Mouse (Mus musculus) ES-Bruce4 (cell line): ENCODE data around the gene Disc1. TPM values are rescaled to one million over a fixed set of nuclear protein-coding genes. Genes with fewer than 3 reads are reported as not detected.

Experiments used
- H3K27ac ChIP-seq: 2 replicates; pipeline ENCODE4 v1.5.1; 2012; ENCODE audit warnings: low read length, inconsistent platforms; ENCODE audit not compliant: insufficient read depth
- H3K27me3 ChIP-seq: 2 replicates; pipeline ENCODE4 v1.6.1; 2012; ENCODE audit warnings: mild to moderate bottlenecking, low read length, inconsistent platforms; ENCODE audit not compliant: control insufficient read depth, poor library complexity, insufficient read depth, severe bottlenecking
- H3K36me3 ChIP-seq: 2 replicates; pipeline ENCODE4 v1.6.1; 2012; ENCODE audit warnings: inconsistent platforms, mild to moderate bottlenecking, low read length, moderate library complexity; ENCODE audit not compliant: control insufficient read depth, poor library complexity, insufficient read depth, severe bottlenecking
- H3K4me1 ChIP-seq: one replicate; pipeline ENCODE4 v1.8.1; 2011; ENCODE audit warnings: low read length; ENCODE audit not compliant: control insufficient read depth, insufficient read depth
- H3K4me3 ChIP-seq: 2 replicates; pipeline ENCODE4 v1.5.1; 2011; ENCODE audit warnings: low read depth, mild to moderate bottlenecking, low read length
- H3K9ac ChIP-seq: 2 replicates; pipeline ENCODE4 v1.6.1; 2012; ENCODE audit warnings: low read depth, mild to moderate bottlenecking, inconsistent platforms; ENCODE audit not compliant: poor library complexity, severe bottlenecking
- H3K9me3 ChIP-seq: replicated peaks from 2 replicates; pipeline ENCODE4 v1.6.1; 2012; ENCODE audit warnings: mild to moderate bottlenecking, low read length, inconsistent platforms; ENCODE audit not compliant: control insufficient read depth, poor library complexity, insufficient read depth, severe bottlenecking
- CTCF ChIP-seq: IDR thresholded peaks from one replicate; pipeline ENCODE4 v1.8.1; 2011; ENCODE audit warnings: low read depth, low read length
- EP300 ChIP-seq: IDR thresholded peaks from 2 replicates; pipeline ENCODE4 v1.6.1; 2011; ENCODE audit warnings: low read depth, low read length; ENCODE audit not compliant: insufficient read depth
- POLR2A ChIP-seq: IDR thresholded peaks from one replicate; pipeline ENCODE4 v1.8.1; 2011; ENCODE audit warnings: low read length; ENCODE audit not compliant: insufficient read depth
- polyA plus RNA-seq: library from polyadenylated mRNA; stranded (reverse); fragments of >200 nt; gene quantifications from 2 replicates; pipeline ENCODE4 v1.2.4, GENCODE M21; 2011; ENCODE audit warnings: low read depth; ENCODE audit not compliant: missing spikeins, insufficient read depth, insufficient read length

The Disc1 gene
- polyA plus RNA-seq, 1 experiment: not detected

DNA sequence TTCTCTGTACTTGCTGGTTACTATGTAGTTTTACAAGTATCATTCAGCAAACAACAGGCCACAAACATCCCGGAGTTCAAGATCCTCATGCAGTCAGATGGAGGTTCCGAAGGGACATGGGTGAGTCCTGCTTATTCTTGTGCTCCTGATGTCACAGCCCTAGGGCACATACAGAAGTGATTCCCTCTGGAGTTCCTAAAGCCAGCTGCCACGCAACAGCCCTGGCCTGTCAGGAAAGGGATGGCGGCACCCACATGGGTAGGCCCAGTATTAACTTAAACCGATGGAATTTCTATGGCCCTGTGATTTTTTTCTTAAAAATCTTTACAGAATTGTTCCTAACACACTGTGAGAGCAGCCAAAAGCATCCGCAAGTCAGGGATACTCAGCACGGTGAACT is 10.6 kb upstream of the Disc1 start:
- Histone ChIP-seq H3K27me3 (no peaks in the 10 kb centered on the region), H3K9me3 (no peaks in the 10 kb centered on the region), H3K4me3 (no peak overlapping the region), H3K9ac (no peak overlapping the region), H3K36me3 (no peaks in the 10 kb centered on the region), H3K27ac (no peak overlapping the region), H3K4me1 (no peaks in the 10 kb centered on the region)
- no peak for TF ChIP-seq EP300
- TF ChIP-seq POLR2A: no peak
- TF ChIP-seq CTCF: no peak

DNA sequence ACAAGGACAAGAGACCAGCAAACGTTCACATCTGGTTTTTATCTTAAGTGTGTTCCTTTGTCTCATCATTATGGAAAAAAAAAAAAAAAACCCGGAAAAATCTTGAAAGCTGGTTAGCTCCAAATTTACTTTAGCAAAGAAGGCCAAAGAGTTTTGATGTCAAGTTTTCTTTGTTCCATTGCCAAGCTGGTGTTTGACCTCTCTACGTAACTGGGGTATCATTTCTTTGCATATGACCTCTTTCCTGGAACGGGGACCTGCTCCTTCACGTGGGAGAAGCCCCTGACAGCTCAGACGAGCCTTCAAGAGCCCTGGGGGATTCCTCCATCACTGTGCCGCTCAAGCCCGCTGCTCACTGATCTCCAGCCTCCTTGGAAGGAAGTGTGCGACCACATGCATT is 10.1 kb upstream of the Disc1 start:
- Histone ChIP-seq H3K9ac (no peak overlapping the region), H3K4me1 (no peaks in the 10 kb centered on the region), H3K4me3 (no peak overlapping the region), H3K27me3 (no peaks in the 10 kb centered on the region), H3K36me3 (no peaks in the 10 kb centered on the region), H3K9me3 (no peaks in the 10 kb centered on the region), H3K27ac (no peak overlapping the region)
- TF ChIP-seq EP300 (no peak), CTCF (no peak), POLR2A (no peak)

GRCm38 (mm10) chr8:125045760-125046159 is 8.2 kb upstream of the Disc1 start:
- TF ChIP-seq EP300 (no peak), CTCF (no peak), POLR2A (no peak)

DNA sequence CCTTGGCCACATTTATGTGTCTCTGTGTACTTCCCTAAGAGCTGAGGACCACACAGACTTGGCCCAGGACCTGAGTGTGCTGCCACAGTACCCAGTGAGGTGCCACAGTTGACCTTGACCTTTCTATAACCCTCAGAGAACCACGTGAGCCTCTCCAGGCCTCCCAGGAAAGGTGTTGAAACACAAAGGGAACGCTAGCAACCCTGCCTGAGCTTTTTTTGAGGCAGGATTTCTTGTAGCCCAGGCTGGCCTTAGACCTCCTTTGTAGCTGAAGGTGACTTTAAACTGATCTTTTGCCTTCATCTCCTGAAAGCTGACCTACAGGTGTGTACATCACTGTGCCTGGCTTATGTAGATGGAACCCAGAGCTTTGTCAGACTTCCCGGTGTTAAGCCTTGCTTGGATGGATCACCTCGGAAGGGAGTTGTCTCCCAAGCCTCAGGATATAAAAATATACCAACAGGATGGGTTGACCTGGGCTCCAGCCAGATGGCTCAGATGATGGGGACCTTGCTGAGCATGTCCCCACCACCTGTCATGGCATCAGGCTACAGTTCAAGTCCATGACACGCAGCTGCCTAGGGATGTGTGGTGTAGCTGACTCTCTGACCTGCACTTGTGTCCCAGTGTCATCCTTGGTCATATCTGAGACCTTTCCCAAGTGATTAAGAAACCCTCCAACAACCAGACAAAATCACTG is 4.8 kb upstream of the Disc1 start:
- Histone ChIP-seq H3K9me3 (no peaks in the 10 kb centered on the region), H3K4me3 (no peak overlapping the region), H3K4me1 (no peaks in the 10 kb centered on the region), H3K9ac (no peak overlapping the region), H3K27me3 (peaks cover 7% of the 10 kb centered on the region), H3K36me3 (no peaks in the 10 kb centered on the region), H3K27ac (no peak overlapping the region)
- TF ChIP-seq EP300: no peak
- TF ChIP-seq POLR2A: no peak
- no peak for TF ChIP-seq CTCF

More at GRCm38 (mm10) chr8:125045760-125046159, 8.2 kb upstream of the Disc1 start:
- Histone ChIP-seq H3K4me3 (no peak overlapping the region), H3K9me3 (no peaks in the 10 kb centered on the region), H3K27ac (no peak overlapping the region), H3K27me3 (no peaks in the 10 kb centered on the region), H3K36me3 (no peaks in the 10 kb centered on the region), H3K4me1 (no peaks in the 10 kb centered on the region), H3K9ac (no peak overlapping the region)

DNA sequence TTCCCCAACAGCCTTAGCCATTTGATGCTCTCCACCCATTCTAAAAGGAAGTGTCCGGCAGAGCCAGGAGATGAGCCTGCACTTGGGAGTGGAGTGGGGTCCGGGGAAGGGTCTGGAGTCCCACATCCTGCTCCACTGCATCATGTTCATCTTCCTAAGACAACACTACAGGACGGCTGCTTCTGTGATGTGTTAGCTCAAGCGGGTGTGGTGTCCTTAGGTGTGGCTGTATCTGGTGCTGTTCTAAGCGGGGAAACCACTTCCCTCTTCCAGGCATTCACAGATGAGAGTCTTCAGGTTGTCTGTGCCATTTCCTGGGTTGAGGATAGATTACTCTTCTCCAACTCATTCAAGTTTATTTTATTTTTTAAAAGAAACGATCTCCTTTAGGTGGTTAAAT is 4.2 kb upstream of the Disc1 start:
- H3K27me3 ChIP-seq: peaks cover 13% of the 10 kb centered on the region
- H3K4me3 ChIP-seq: no peak overlapping the region
- H3K9ac ChIP-seq: no peak overlapping the region
- TF ChIP-seq CTCF (no peak), EP300 (no peak), POLR2A (no peak)
- no peak overlapping the region for H3K27ac ChIP-seq
- H3K36me3 ChIP-seq: no peaks in the 10 kb centered on the region
- no peaks in the 10 kb centered on the region for H3K9me3 ChIP-seq
- H3K4me1 ChIP-seq: no peaks in the 10 kb centered on the region

GRCm38 (mm10) chr8:125052026-125052425 is 2.0 kb upstream of the Disc1 start:
- Histone ChIP-seq H3K27ac (no peak overlapping the region), H3K36me3 (no peaks in the 10 kb centered on the region), H3K27me3 (peaks cover 16% of the 10 kb centered on the region), H3K4me3 (no peak overlapping the region), H3K9me3 (no peaks in the 10 kb centered on the region), H3K4me1 (no peaks in the 10 kb centered on the region), H3K9ac (no peak overlapping the region)
- TF ChIP-seq CTCF: peak; percentile 91
- no peak for TF ChIP-seq EP300
